Mouse (Mus musculus) heart, postnatal 0 days (tissue): Measurements from ENCODE around the gene Nrxn2. TPM values are rescaled to one million over a fixed set of nuclear protein-coding genes. Genes with fewer than 3 reads are reported as not detected.

Experiments
- ATAC-seq: fragments of 200-750 bp; cut with Nextera tagmentation; 2 replicates; pipeline ENCODE4 v1.8.0; 2017; ENCODE audit warnings: low read depth, moderate number of reproducible peaks, moderate library complexity; ENCODE audit not compliant: insufficient read depth
- DNase-seq: peaks from one replicate; pipeline ENCODE4 v3.0.0-alpha.2; 2016; ENCODE audit warnings: low spot score
- H3K27ac ChIP-seq: fragments of 300-500 bp; sonication (generic); 2 replicates; pipeline ENCODE4 v1.5.1; 2014; ENCODE audit warnings: low read depth, mild to moderate bottlenecking
- H3K27me3 ChIP-seq: fragments of 300-500 bp; sonication (generic); 2 replicates; pipeline ENCODE4 v1.6.1; 2014; ENCODE audit warnings: low read length, mixed read lengths; ENCODE audit not compliant: control insufficient read depth, insufficient read depth
- H3K36me3 ChIP-seq: fragments of 300-500 bp; sonication (generic); replicated peaks from 2 replicates; pipeline ENCODE4 v1.6.1; 2014; ENCODE audit warnings: low read length, mixed read lengths; ENCODE audit not compliant: control insufficient read depth, insufficient read depth
- H3K4me1 ChIP-seq: fragments of 300-500 bp; sonication (generic); 2 replicates; pipeline ENCODE4 v1.6.1; 2014; ENCODE audit warnings: antibody characterized with exemption; ENCODE audit not compliant: control insufficient read depth, insufficient read depth
- H3K4me2 ChIP-seq: fragments of 300-500 bp; sonication (generic); 2 replicates; pipeline ENCODE4 v1.6.1; 2014; ENCODE audit warnings: low read depth, mild to moderate bottlenecking, low read length, moderate library complexity
- H3K4me3 ChIP-seq: fragments of 300-500 bp; sonication (generic); 2 replicates; pipeline ENCODE4 v1.5.1; 2014; ENCODE audit warnings: low read depth, low read length
- H3K9ac ChIP-seq: fragments of 300-500 bp; sonication (generic); replicated peaks from 2 replicates; pipeline ENCODE4 v1.6.1; 2014; ENCODE audit warnings: low read depth, low read length, mixed read lengths
- H3K9me3 ChIP-seq: fragments of 300-500 bp; sonication (generic); replicated peaks from 2 replicates; pipeline ENCODE4 v1.6.1; 2016; ENCODE audit warnings: low read length; ENCODE audit not compliant: control insufficient read depth
- CTCF ChIP-seq: IDR thresholded peaks from 2 replicates; pipeline ENCODE4 v1.5.1; 2016; ENCODE audit warnings: antibody characterized with exemption, control low read depth, low read depth
- EP300 ChIP-seq: IDR thresholded peaks from 2 replicates; pipeline ENCODE4 v1.6.1; 2016; ENCODE audit warnings: antibody characterized with exemption, low read depth
- WGBS: fragments of 180-500 bp; shearing (Covaris S2); extraction: QIAGEN DNeasy Blood & Tissue Kit; methylation state at CpG from one replicate; pipeline ENCODE4 v1.1.7; 2014; 5-methylcytosine and 5-hydroxymethylcytosine counted together
- polyA plus RNA-seq: library from polyadenylated mRNA; unstranded; fragments of >200 nt; fragmentation: Nextera tagmentation; extraction: Ambion mirVana; gene quantifications from 2 replicates; pipeline ENCODE4 v1.2.1, GENCODE M21; 2015
- total RNA-seq: library from RNA; depleted of rRNA; stranded (reverse); fragments of >200 nt; gene quantifications from 2 replicates; pipeline ENCODE4 v1.2.3, GENCODE M21; 2014; ENCODE audit warnings: low replicate concordance

Gene Nrxn2
- total and polyA plus RNA-seq, 2 experiments from 2014 or later = 0.68 TPM; not detected in 1

GRCm38 (mm10) chr19:6409936-6410335 is 8.6 kb upstream of the Nrxn2 start:
- TF ChIP-seq EP300 = no peak
- no peak for TF ChIP-seq CTCF
- Histone ChIP-seq H3K4me3 (no peak overlapping the region), H3K27ac (no peak overlapping the region), H3K27me3 (0 out of 2 replicates have a peak, but pooled peaks cover 7% of the 10 kb centered on the region), H3K9me3 (no peaks in the 10 kb centered on the region), H3K9ac (no peak overlapping the region), H3K4me2 (no peak overlapping the region), H3K4me1 (no peaks in the 10 kb centered on the region), H3K36me3 (peaks cover 8% of the 10 kb centered on the region; the same call in 1 of the 2 replicates)
- DNase-seq (no peak), ATAC-seq (no peak)
- 84% methylated on average over 5 of the region's 5 CpGs for whole genome bisulfite sequencing

GRCm38 (mm10) chr19:6412798-6413197 is 5.7 kb upstream of the Nrxn2 start:
- no peaks in the 10 kb centered on the region for H3K9me3 ChIP-seq
- TF ChIP-seq EP300 (no peak), CTCF (no peak)
- peaks cover 20% of the 10 kb centered on the region for H3K27me3 ChIP-seq
- H3K4me3 ChIP-seq = no peak overlapping the region
- peaks cover 8% of the 10 kb centered on the region; the same call in 1 of the 2 replicates for H3K36me3 ChIP-seq
- no peaks in the 10 kb centered on the region for H3K4me1 ChIP-seq
- WGBS = 54% methylated on average over 14 of the region's 14 CpGs
- no peak overlapping the region for H3K9ac ChIP-seq
- ATAC-seq = no peak
- H3K4me2 ChIP-seq = no peak overlapping the region
- DNase-seq = no peak
- H3K27ac ChIP-seq = no peak overlapping the region

- WGBS = 24% methylated on average over 6 of the region's 6 CpGs
- H3K27me3 ChIP-seq = peaks cover 47% of the 10 kb centered on the region
These were observed 3.1 kb upstream of the Nrxn2 start for GRCm38 (mm10) chr19:6415454-6415853.

GRCm38 (mm10) chr19:6416124-6416770 is 2.3 kb upstream of the Nrxn2 start:
- H3K4me3 ChIP-seq = no peak overlapping the region
- WGBS = 18% methylated on average over 9 of the region's 9 CpGs
- H3K36me3 ChIP-seq = 0 out of 2 replicates have a peak, but pooled peaks cover under 1% of the 10 kb centered on the region
- DNase-seq (no peak), ATAC-seq (no peak)
- peaks cover 55% of the 10 kb centered on the region for H3K27me3 ChIP-seq
- H3K4me1 ChIP-seq = 0 out of 2 replicates have a peak, but pooled peaks cover 4% of the 10 kb centered on the region
- no peak overlapping the region for H3K9ac ChIP-seq
- H3K4me2 ChIP-seq = no peak overlapping the region
- H3K27ac ChIP-seq = no peak overlapping the region
- TF ChIP-seq CTCF (no peak), EP300 (no peak)
- H3K9me3 ChIP-seq = no peaks in the 10 kb centered on the region

More at GRCm38 (mm10) chr19:6415454-6415853, 3.1 kb upstream of the Nrxn2 start:
- no peak for TF ChIP-seq EP300
- no peak for TF ChIP-seq CTCF
- Histone ChIP-seq H3K4me2 (no peak overlapping the region), H3K4me3 (no peak overlapping the region), H3K9ac (no peak overlapping the region), H3K36me3 (0 out of 2 replicates have a peak, but pooled peaks cover 4% of the 10 kb centered on the region), H3K4me1 (0 out of 2 replicates have a peak, but pooled peaks cover 4% of the 10 kb centered on the region), H3K9me3 (no peaks in the 10 kb centered on the region), H3K27ac (no peak overlapping the region)
- ATAC-seq (no peak), DNase-seq (no peak)

GRCm38 (mm10) chr19:6416894-6417761 is 1.4 kb upstream of the Nrxn2 start:
- H3K4me3 ChIP-seq = no peak overlapping the region
- H3K4me1 ChIP-seq = 0 out of 2 replicates have a peak, but pooled peaks cover 4% of the 10 kb centered on the region
- TF ChIP-seq CTCF = no peak
- TF ChIP-seq EP300 = no peak
- WGBS = 67% methylated on average over 12 of the region's 12 CpGs
- no peak overlapping the region for H3K9ac ChIP-seq
- DNase-seq (no peak), ATAC-seq (no peak)
- no peaks in the 10 kb centered on the region for H3K36me3 ChIP-seq
- peaks cover 62% of the 10 kb centered on the region for H3K27me3 ChIP-seq
- no peaks in the 10 kb centered on the region for H3K9me3 ChIP-seq
- no peak overlapping the region for H3K27ac ChIP-seq
- H3K4me2 ChIP-seq = no peak overlapping the region
